ENCODE assay signal across 9 mouse cellular contexts in the genomic region with DNA sequence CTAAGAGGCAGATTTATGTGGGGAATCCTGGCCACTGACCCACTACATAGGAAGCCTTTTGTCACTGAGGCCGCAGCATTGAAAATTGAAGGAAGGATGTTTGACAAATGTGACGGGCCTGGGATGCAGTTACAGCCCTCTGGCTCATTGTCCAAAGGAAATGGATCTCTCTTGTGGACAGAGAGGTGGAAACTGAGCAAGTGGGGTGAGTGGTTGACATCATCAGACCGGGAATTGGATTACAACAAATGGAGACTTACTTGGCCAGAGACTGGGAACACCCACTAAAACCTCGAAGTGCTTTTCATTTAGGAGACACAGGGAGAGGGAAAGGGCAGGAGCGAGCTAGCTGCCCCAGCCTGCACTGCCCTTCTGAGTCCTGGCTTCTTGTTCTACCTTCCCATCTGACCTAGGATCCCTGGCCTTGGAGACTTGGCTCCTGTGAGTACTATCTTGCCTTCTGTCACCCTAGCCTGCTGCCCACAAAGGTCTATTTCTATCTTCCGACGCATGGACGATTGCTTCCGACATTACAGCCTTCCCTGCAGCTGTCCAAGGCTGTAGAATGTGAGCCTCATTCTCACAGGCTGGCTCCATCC. TPM values are rescaled to one million over a fixed set of nuclear protein-coding genes. Genes with fewer than 3 reads are reported as not detected.
A peak's percentile ranks its signal among the peaks of the same experiment; 100 is the strongest.
DNase-seq lines count a peak whose midpoint lies in the region; ATAC-seq and TF ChIP-seq lines count a peak whose summit lies in the region.
"Had no signal": no experiment of that assay in that cellular context is flagged by ENCODE, and none has a peak within 500 bp of the region (broad histone marks: within the 10 kb centered on the region; RNA-seq: fewer than 3 reads in every experiment).

No protein-coding gene starts in this region.

- H3K79me2 ChIP-seq in C2C12 (ENCODE audit: control insufficient read depth, insufficient read depth): peaks cover 45% of the 10 kb centered on the region

- no peak for TF ChIP-seq CTCF in C2C12 (IDR thresholded peaks at IDR 0.05; ENCODE audit: control insufficient read depth, insufficient read depth, insufficient read length)
- no peak for TF ChIP-seq CTCF in stomach, postnatal 0 days (IDR thresholded peaks at IDR 0.05; ENCODE audit: low read depth)

- H3K4me1 ChIP-seq in heart, embryonic 15.5 days (replicated peaks): peaks cover 86% of the 10 kb centered on the region
- peaks cover 15% of the 10 kb centered on the region; the same call in 1 of the 2 replicates for H3K4me1 ChIP-seq in limb, embryonic 14.5 days (ENCODE audit: control insufficient read depth, insufficient read depth, low read length)
- H3K4me1 ChIP-seq in stomach, postnatal 0 days (replicated peaks; ENCODE audit: control insufficient read depth, insufficient read depth): peaks cover 6% of the 10 kb centered on the region; the same call in 1 of the 2 replicates

- peak overlapping the region; percentile 19 for H3K4me3 ChIP-seq in C2C12 (ENCODE audit: insufficient read depth, poor library complexity, severe bottlenecking)
- H3K4me3 ChIP-seq in heart, embryonic 15.5 days: peak overlapping the region; percentile 18
- H3K4me3 ChIP-seq in limb, embryonic 14.5 days (replicated peaks; ENCODE audit: low read length): no peak overlapping the region
- peak overlapping the region; percentile 14 for H3K4me3 ChIP-seq in stomach, postnatal 0 days (ENCODE audit: low read depth, low read length)
- H3K4me3 ChIP-seq: erythroblast, embryonic 14.5 days had no signal

- H3K27me3 ChIP-seq in C2C12 (ENCODE audit: control insufficient read depth, insufficient read depth, insufficient read length): no peaks in the 10 kb centered on the region
- H3K27me3 ChIP-seq in heart, embryonic 15.5 days: no peaks in the 10 kb centered on the region
- no peaks in the 10 kb centered on the region for H3K27me3 ChIP-seq in limb, embryonic 14.5 days (ENCODE audit: control insufficient read depth, insufficient read depth, low read length)
- no peaks in the 10 kb centered on the region for H3K27me3 ChIP-seq in stomach, postnatal 0 days (ENCODE audit: control insufficient read depth, insufficient read depth, low read length)

- no peaks in the 10 kb centered on the region for H3K36me3 ChIP-seq in C2C12 (ENCODE audit: control insufficient read depth, insufficient read depth)
- H3K36me3 ChIP-seq in heart, embryonic 15.5 days: no peaks in the 10 kb centered on the region
- H3K36me3 ChIP-seq in limb, embryonic 14.5 days (ENCODE audit: control insufficient read depth, insufficient read depth, low read length): no peaks in the 10 kb centered on the region
- H3K36me3 ChIP-seq in stomach, postnatal 0 days (ENCODE audit: control insufficient read depth, insufficient read depth, low read length): no peaks in the 10 kb centered on the region

- no peak overlapping the region for H3K9ac ChIP-seq in heart, embryonic 15.5 days
- no peak overlapping the region for H3K9ac ChIP-seq in limb, embryonic 14.5 days (ENCODE audit: low read depth, low read length, severe bottlenecking)
- H3K9ac ChIP-seq in stomach, postnatal 0 days (ENCODE audit: low read length): peak overlapping the region; percentile 48

- H3K9me3 ChIP-seq in heart, embryonic 15.5 days (replicated peaks): no peaks in the 10 kb centered on the region
- H3K9me3 ChIP-seq in limb, embryonic 14.5 days (ENCODE audit: control insufficient read depth, low read length): no peaks in the 10 kb centered on the region
- H3K9me3 ChIP-seq in stomach, postnatal 0 days (ENCODE audit: control insufficient read depth, low read length): no peaks in the 10 kb centered on the region

- DNase-seq in adrenal gland, postnatal 14 days: peak; percentile 25
- DNase-seq in adrenal gland, postnatal 4 days (ENCODE audit: low spot score in 2 of 2): no peak
- DNase-seq in limb, embryonic 14.5 days (ENCODE audit: low spot score): peak; percentile 49
- no peak for DNase-seq in stomach, postnatal 0 days (ENCODE audit: low spot score)
- no peak for DNase-seq in layer of hippocampus, adult 9-10 months (ENCODE audit: low spot score)
- DNase-seq in thymus, postnatal 0 days (ENCODE audit: low spot score): no peak

- peaks cover 27% of the 10 kb centered on the region for H3K79me3 ChIP-seq in C2C12 (ENCODE audit: low read depth)

- H3K27ac ChIP-seq in heart, embryonic 15.5 days: peak overlapping the region; percentile 98
- peak overlapping the region; percentile 35 for H3K27ac ChIP-seq in limb, embryonic 14.5 days (replicated peaks; ENCODE audit: low read depth, low read length)
- peak overlapping the region; percentile 85 for H3K27ac ChIP-seq in stomach, postnatal 0 days (replicated peaks)

- no peak for TF ChIP-seq POLR2A in limb, embryonic 14.5 days (IDR thresholded peaks at IDR 0.05; ENCODE audit: borderline replicate concordance, extremely low read depth, insufficient read depth, insufficient read length)

- ATAC-seq in heart, embryonic 15.5 days (replicated peaks; ENCODE audit: insufficient number of reproducible peaks, insufficient read depth, low FRiP score, low read depth): no peak; the same call in 1 of the 2 replicates
- ATAC-seq in limb, embryonic 14.5 days (ENCODE audit: low FRiP score, low read depth): peak; percentile 32; the same call in 1 of the 2 replicates
- peak; percentile 20; the same call in 1 of the 2 replicates for ATAC-seq in stomach, postnatal 0 days (ENCODE audit: low FRiP score, low TSS enrichment)

- 37% methylated on average over 9 of the region's 9 CpGs for WGBS in heart, embryonic 15.5 days
- 63% methylated on average over 9 of the region's 9 CpGs for WGBS in limb, embryonic 14.5 days
- 42% methylated on average over 9 of the region's 9 CpGs for WGBS in stomach, postnatal 0 days

- H3K4me2 ChIP-seq in heart, embryonic 15.5 days: peak overlapping the region; percentile 21
- H3K4me2 ChIP-seq in limb, embryonic 14.5 days (replicated peaks; ENCODE audit: low read depth, low read length, severe bottlenecking): no peak overlapping the region
- peak overlapping the region; percentile 33 for H3K4me2 ChIP-seq in stomach, postnatal 0 days (replicated peaks; ENCODE audit: low read depth)

- TF ChIP-seq EP300 in stomach, postnatal 0 days (optimal IDR thresholded peaks at IDR 0.05): no peak

- H3ac ChIP-seq in C2C12 (ENCODE audit: control insufficient read depth, insufficient read length, low read depth): peak overlapping the region; percentile 82

TF ChIP-seq in C2C12, 6 proteins besides CTCF, POLR2A, EP300 and RAD21:
- TF ChIP-seq MYOD1 (IDR thresholded peaks at IDR 0.05; ENCODE audit: control insufficient read depth, insufficient read length, low read depth) (peak; percentile 59), FOSL1 (IDR thresholded peaks at IDR 0.05; ENCODE audit: insufficient read depth, low read length, poor library complexity, severe bottlenecking) (no peak), MAX (IDR thresholded peaks at IDR 0.05) (no peak)

RNA-seq across cellular contexts. Expression of gene Pkig, which starts 35.6 kb away (rescaled TPM):
- total RNA-seq in adrenal gland, postnatal 14 days (2021): 44.2 and 46.9 TPM in 2 replicates
- 10 to 100 TPM; 67.4 to 72.8 TPM for total RNA-seq in adrenal gland, postnatal 4 days (2021)
- polyA plus RNA-seq in C2C12 (2012; fragmentation: generic; extraction: Trizol): 254 TPM
- polyA plus RNA-seq in heart, embryonic 15.5 days (2015; fragmentation: Nextera tagmentation; extraction: Ambion mirVana): 289 and 356 TPM in 2 replicates
- 76.1 and 85.2 TPM in 2 replicates for polyA plus RNA-seq in limb, embryonic 14.5 days (2012; rRNA removed)
- 126 and 133 TPM in 2 replicates for polyA plus RNA-seq in limb, embryonic 14.5 days (2014; fragmentation: Nextera tagmentation; extraction: Ambion mirVana)
- 60.9 and 66.3 TPM in 2 replicates for polyA plus RNA-seq in stomach, postnatal 0 days (2015; fragmentation: Nextera tagmentation; extraction: Ambion mirVana)
- polyA plus RNA-seq in thymus, postnatal 0 days (2015; fragmentation: Nextera tagmentation; extraction: Ambion mirVana): 63.5 and 66.1 TPM in 2 replicates

RNA-seq across cellular contexts. Expression of gene Serinc3, which starts 48.9 kb away (rescaled TPM):
- 390 and 468 TPM in 2 replicates for total RNA-seq in adrenal gland, postnatal 14 days (2021)
- 100 to 1,000 TPM; 413 to 434 TPM for total RNA-seq in adrenal gland, postnatal 4 days (2021)
- polyA plus RNA-seq in C2C12 (2012; fragmentation: generic; extraction: Trizol): 29.4 TPM
- 54.8 and 57.1 TPM in 2 replicates for polyA plus RNA-seq in heart, embryonic 15.5 days (2015; fragmentation: Nextera tagmentation; extraction: Ambion mirVana)
- 99.5 and 114 TPM in 2 replicates for polyA plus RNA-seq in limb, embryonic 14.5 days (2012; rRNA removed)
- 40.5 and 43.4 TPM in 2 replicates for polyA plus RNA-seq in limb, embryonic 14.5 days (2014; fragmentation: Nextera tagmentation; extraction: Ambion mirVana)
- 35.8 and 36.4 TPM in 2 replicates for polyA plus RNA-seq in stomach, postnatal 0 days (2015; fragmentation: Nextera tagmentation; extraction: Ambion mirVana)
- polyA plus RNA-seq in thymus, postnatal 0 days (2015; fragmentation: Nextera tagmentation; extraction: Ambion mirVana): 74.1 and 74.4 TPM in 2 replicates

RNA-seq across cellular contexts. Expression of gene Ada, which starts 56.2 kb away (rescaled TPM):
- total RNA-seq in adrenal gland, postnatal 14 days (2021): 3.1 and 3.9 TPM in 2 replicates
- 1 to 10 TPM; 6.1 TPM for total RNA-seq in adrenal gland, postnatal 4 days (2021)
- 3.3 TPM for polyA plus RNA-seq in C2C12 (2012; fragmentation: generic; extraction: Trizol)
- polyA plus RNA-seq in heart, embryonic 15.5 days (2015; fragmentation: Nextera tagmentation; extraction: Ambion mirVana): 3.0 and 8.4 TPM in 2 replicates
- polyA plus RNA-seq in limb, embryonic 14.5 days (2012; rRNA removed): 6.8 and 8.1 TPM in 2 replicates
- polyA plus RNA-seq in limb, embryonic 14.5 days (2014; fragmentation: Nextera tagmentation; extraction: Ambion mirVana): 9.4 and 9.5 TPM in 2 replicates
- 9.7 and 13.6 TPM in 2 replicates for polyA plus RNA-seq in stomach, postnatal 0 days (2015; fragmentation: Nextera tagmentation; extraction: Ambion mirVana)
- polyA plus RNA-seq in thymus, postnatal 0 days (2015; fragmentation: Nextera tagmentation; extraction: Ambion mirVana): 73.2 and 83.0 TPM in 2 replicates

Comparison
In these comparisons a context has a peak if more than half of its experiments do, and no peak if none do; other contexts are left out.
1. DNase-seq: peak in adrenal gland, postnatal 14 days (single experiment) and limb, embryonic 14.5 days (single experiment); none in adrenal gland, postnatal 4 days (0 of 2), stomach, postnatal 0 days (single experiment), layer of hippocampus, adult 9-10 months (single experiment) and thymus, postnatal 0 days (single experiment).
2. H3K27ac ChIP-seq: peak in every context shown above with its lines; median percentile 98 in heart, embryonic 15.5 days; 85 in stomach, postnatal 0 days; 35 in limb, embryonic 14.5 days.